Mouse (Mus musculus) E14TG2a.4 (cell line): ENCODE measurements at regions not wholly inside any gene's neighbourhood (a gene's known extent, or its start where the extent isn't known, plus 50 kb on each side); places are given as distances from the start of the nearest gene placed in this dataset.

Experiments
- CTCF ChIP-seq: conservative IDR thresholded peaks from 2 replicates; pipeline ENCODE4 v1.5.1; 2014; ENCODE audit warnings: low read length
- NANOG ChIP-seq: IDR thresholded peaks from 2 replicates; pipeline ENCODE4 v1.6.1; 2014; ENCODE audit warnings: borderline replicate concordance, low read length, mixed read lengths
- POU5F1 ChIP-seq: IDR thresholded peaks from 2 replicates; pipeline ENCODE4 v1.6.1; 2014; ENCODE audit warnings: low read length, borderline replicate concordance

DNA sequence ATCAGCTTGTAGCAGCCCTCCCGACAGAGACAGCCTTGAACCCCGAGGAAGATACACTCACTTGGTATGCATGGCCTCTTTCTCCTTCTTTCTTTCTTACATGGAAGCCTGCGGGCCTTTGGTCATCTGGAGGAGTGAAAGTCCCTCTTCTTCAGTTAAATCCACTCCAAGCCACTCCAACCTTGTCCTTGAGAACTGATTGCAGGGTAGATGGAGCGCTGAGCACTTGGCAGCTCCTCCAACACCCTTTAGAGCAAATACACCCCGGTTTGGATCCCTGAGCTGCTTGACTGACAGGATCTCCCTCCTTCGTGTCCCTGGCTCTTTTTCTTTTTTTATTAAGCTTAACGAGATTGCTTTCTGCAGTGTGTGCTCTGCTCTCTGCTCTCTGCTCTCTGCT lies 173.3 kb upstream of the Fam19a5 start:
- no peak for TF ChIP-seq CTCF
- no peak for TF ChIP-seq NANOG
- no peak for TF ChIP-seq POU5F1
